Mouse (Mus musculus) right cerebral cortex, postnatal 25 days (tissue): ENCODE results near the gene Slc8a2.

Experiments
- DNase-seq: peaks from one replicate; pipeline ENCODE4 v3.0.0; 2022

Slc8a2 gene

GRCm38 (mm10) chr7:16129421-16129845 lies at the start of gene Slc8a2:
Slc8a2 (plus strand) TSS chr7:16129826.
- DNase-seq: peak; percentile 90

- no peak for DNase-seq
These were observed 49.7 kb upstream of the Slc8a2 start for GRCm38 (mm10) chr7:16079947-16080346.

- DNase-seq: no peak
These were observed 49.0 kb upstream of the Slc8a2 start for GRCm38 (mm10) chr7:16080581-16080980.

- DNase-seq: no peak
These were observed 46.3 kb upstream of the Slc8a2 start for GRCm38 (mm10) chr7:16083361-16083760.

- no peak for DNase-seq
These were observed 42.0 kb upstream of the Slc8a2 start for GRCm38 (mm10) chr7:16087587-16087986.

GRCm38 (mm10) chr7:16094592-16094991 lies 35.0 kb upstream of the Slc8a2 start:
- no peak for DNase-seq

- DNase-seq: peak; percentile 98
These were observed 31.3 kb upstream of the Slc8a2 start, which contains the start of gene Napa for GRCm38 (mm10) chr7:16098021-16099017. Napa (plus strand) TSS chr7:16098458.

- peak; percentile 2 for DNase-seq
These were observed 29.7 kb upstream of the Slc8a2 start for GRCm38 (mm10) chr7:16099901-16100300.

GRCm38 (mm10) chr7:16101081-16101480 lies 28.5 kb upstream of the Slc8a2 start:
- DNase-seq: peak; percentile 2

GRCm38 (mm10) chr7:16101726-16102475 lies 27.7 kb upstream of the Slc8a2 start:
- no peak for DNase-seq

GRCm38 (mm10) chr7:16102686-16103226 lies 26.9 kb upstream of the Slc8a2 start:
- DNase-seq: no peak

GRCm38 (mm10) chr7:16103760-16104159 lies 25.9 kb upstream of the Slc8a2 start:
- DNase-seq: peak; percentile 82

- DNase-seq: no peak
These were observed 24.8 kb upstream of the Slc8a2 start for GRCm38 (mm10) chr7:16104611-16105388.

GRCm38 (mm10) chr7:16108886-16109542 lies 20.6 kb upstream of the Slc8a2 start:
- no peak for DNase-seq

- DNase-seq: no peak
These were observed 19.5 kb upstream of the Slc8a2 start for GRCm38 (mm10) chr7:16110158-16110557.

- peak; percentile 56 for DNase-seq
These were observed 18.1 kb upstream of the Slc8a2 start for GRCm38 (mm10) chr7:16111284-16112090.

GRCm38 (mm10) chr7:16116418-16116817 lies 13.2 kb upstream of the Slc8a2 start:
- no peak for DNase-seq

GRCm38 (mm10) chr7:16117100-16117499 lies 12.5 kb upstream of the Slc8a2 start:
- DNase-seq: no peak

- peak; percentile 93 for DNase-seq
These were observed 9.9 kb upstream of the Slc8a2 start, which contains the start of gene Kptn for GRCm38 (mm10) chr7:16119569-16120261. Kptn (plus strand) TSS chr7:16119895.

- DNase-seq: no peak
These were observed 9.4 kb upstream of the Slc8a2 start for GRCm38 (mm10) chr7:16120262-16120600.
